Mouse (Mus musculus): Measurements from ENCODE around the gene Rb1.

Gene Rb1

GRCm38 (mm10) chr14:73301856-73302255 lies 23.8 kb downstream of the Rb1 start:
- CTCF ChIA-PET, result no interaction called here
- POLR2A ChIA-PET, result interaction anchor here in 1 of 4 experiments (0.6 to 1.8 kb wide), 2 partner anchors 87 to 159 kb away, joined by 4 read pairs; no protein-coding TSS in a partner anchor

- ChIA-PET POLR2A (no interaction called here), CTCF (interaction anchor here in 2 of 4 experiments (0.5 to 1.3 kb wide), 3 partner anchors 8 to 31 kb away, joined by 3 read pairs; no protein-coding TSS in a partner anchor)
Observed at GRCm38 (mm10) chr14:73295512-73295911, 30.1 kb downstream of the Rb1 start.

DNA sequence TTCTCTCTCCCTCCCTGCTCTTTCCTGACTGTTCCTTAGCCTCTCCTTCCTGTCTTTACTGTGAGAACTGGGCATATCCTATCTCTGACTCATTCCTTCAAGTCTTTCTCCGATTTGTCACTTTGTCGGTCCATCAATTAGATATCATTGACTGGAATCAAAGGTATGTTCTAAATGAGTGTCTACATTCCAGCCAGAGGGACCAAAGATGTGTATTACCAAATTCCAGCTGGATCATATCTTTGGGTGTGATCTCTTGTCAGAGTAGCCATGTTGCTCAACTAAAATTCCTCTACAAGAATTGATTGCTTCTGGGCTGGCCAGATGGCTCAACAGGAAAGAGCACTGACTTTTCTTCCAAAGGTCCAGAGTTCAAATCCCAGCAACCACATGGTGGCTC lies 32.0 kb downstream of the Rb1 start:
- ChIA-PET POLR2A (no interaction called here), CTCF (interaction anchor here in 2 of 4 experiments (0.7 to 0.9 kb wide), 2 partner anchors 10 to 187 kb away, joined by 3 to 5 read pairs; no protein-coding TSS in a partner anchor)

DNA sequence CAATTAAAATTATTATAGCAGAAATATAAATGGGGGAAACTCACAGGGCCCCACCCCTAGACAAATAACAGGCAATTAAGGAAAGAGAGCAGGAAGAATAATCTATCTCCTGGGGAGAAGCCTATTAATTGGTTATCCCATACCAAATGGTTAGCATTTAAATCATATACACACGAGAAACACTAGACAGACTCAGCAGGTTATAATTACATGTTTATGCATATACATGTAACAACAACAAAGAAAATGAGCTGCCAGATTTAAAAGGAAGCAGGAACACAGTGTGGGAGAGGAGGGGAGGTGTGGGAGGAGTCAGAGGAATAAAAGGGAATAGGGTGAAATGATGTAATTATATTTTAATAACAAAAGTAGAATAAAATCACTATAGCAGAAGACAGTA lies 33.2 kb downstream of the Rb1 start:
- ChIA-PET POLR2A (no interaction called here), CTCF (no interaction called here)

- POLR2A ChIA-PET, result no interaction called here
- CTCF ChIA-PET, result interaction anchor here in 1 of 4 experiments (1.9 kb wide), 1 partner anchor 13 kb away, joined by 6 read pairs; no protein-coding TSS in a partner anchor
Observed at GRCm38 (mm10) chr14:73289915-73290314, 35.7 kb downstream of the Rb1 start.

- ChIA-PET CTCF (interaction anchor here in 1 of 4 experiments (1.3 kb wide), 1 partner anchor 174 kb away, joined by 3 read pairs; no protein-coding TSS in a partner anchor), POLR2A (no interaction called here)
Observed at GRCm38 (mm10) chr14:73280996-73281395, 44.6 kb downstream of the Rb1 start.

DNA sequence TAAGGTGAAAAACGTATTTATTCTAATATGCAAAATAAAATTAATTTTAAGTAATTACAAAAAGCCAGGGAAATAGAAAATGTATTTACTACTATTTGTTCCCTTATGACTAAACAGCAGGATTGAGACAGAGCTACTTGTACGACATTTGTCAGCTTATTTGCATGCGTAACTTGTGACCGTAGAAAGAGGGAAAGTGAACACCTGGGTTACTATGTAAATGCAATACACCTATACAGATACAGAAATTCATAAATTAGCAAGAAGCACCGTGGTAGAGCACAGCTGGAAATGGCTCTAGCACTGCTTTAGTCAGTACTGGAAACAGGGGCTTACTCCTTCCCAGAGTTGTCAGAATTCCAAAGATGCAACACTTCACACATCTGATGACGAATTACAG lies 46.5 kb downstream of the Rb1 start:
- ChIA-PET POLR2A (interaction anchor here in 1 of 4 experiments (0.6 kb wide), 1 partner anchor 106 kb away, joined by 4 read pairs; no protein-coding TSS in a partner anchor), CTCF (no interaction called here)

DNA sequence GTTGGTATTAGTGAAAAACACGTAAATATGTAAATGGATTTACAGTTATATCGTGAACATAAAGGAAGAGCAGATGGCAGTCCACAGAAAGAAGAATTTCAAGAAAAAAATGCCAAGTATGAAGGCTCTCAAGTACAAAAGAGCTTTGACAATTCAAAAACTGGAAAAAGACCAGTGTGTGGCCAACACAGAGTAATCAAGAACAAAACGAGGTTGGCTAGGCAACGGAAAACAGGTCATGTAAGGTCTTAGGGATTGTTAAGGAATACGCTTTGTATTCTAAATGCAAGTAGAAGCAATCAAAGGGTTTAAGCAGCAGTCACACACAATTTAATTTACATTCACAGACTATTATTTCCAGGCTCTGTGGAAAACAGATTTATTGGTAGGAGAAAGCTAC lies 53.8 kb downstream of the Rb1 start:
- POLR2A ChIA-PET, result interaction anchor here in 1 of 4 experiments (0.6 to 1.0 kb wide), 2 partner anchors 14 to 219 kb away, joined by 3 read pairs; no protein-coding TSS in a partner anchor
- CTCF ChIA-PET, result interaction anchor here in 1 of 4 experiments (0.9 to 1.0 kb wide), 2 partner anchors 31 to 165 kb away, joined by 3 to 4 read pairs; no protein-coding TSS in a partner anchor

DNA sequence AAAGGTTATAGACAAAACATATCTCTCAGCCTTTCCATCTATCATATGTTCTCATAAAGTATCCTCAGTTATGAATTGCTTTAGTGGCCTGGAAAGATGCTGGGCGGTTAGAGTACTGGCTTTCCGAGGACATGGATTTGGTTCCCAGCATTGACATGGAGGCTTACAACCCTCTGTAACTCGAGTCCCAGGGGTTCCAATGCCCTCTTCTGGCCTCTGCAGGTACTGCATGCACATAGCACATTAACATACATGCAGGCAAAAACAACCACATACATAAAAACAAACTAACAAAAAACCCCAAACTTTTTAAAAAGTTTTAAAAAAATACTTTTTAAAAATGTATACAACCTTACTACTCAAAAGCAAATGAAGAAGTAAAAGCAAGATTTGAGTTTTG lies 59.5 kb downstream of the Rb1 start:
- CTCF ChIA-PET, result interaction anchor here in 2 of 4 experiments (0.6 to 1.4 kb wide), 2 partner anchors 160 kb away, joined by 3 to 5 read pairs; no protein-coding TSS in a partner anchor
- POLR2A ChIA-PET, result no interaction called here

DNA sequence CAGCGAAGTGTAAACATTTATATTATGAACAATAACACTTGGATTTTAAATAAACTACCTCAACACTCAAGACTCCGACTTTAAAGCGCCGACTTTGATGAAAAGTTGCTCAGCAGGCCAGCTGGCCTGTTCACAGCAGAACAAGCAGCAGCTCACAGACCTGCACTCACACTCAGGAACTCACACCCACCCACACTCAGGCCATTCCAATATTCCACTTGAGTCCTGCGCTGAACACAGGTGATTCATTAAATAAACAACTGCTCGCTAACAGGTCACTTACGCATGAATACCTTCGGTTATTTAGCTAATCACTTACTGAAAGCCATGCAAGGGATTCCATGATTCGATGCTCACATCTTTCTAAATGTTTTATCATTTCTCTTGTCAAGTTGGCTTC lies 63.4 kb downstream of the Rb1 start:
- POLR2A ChIA-PET, result no interaction called here

DNA sequence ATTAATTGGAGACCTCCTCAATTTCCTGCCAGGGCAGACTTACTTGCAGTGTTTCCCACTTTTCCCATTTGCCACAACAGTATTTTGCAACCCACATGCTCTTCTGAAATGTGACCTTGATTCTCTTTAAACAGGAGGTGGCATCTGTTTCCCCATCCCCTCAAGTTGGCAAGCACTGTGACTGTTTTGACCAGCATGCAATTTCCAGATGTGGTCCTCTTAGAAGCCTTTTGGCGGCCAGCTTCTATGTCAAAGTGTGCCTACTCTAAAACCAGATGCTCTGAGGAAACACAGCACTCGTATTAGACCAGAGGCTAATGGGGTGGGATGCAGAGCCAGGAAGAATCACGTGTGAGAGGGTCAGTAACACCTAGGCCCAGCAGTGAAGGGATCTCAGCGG lies 67.4 kb downstream of the Rb1 start:
- CTCF ChIA-PET, result no interaction called here
- POLR2A ChIA-PET, result no interaction called here

More for the DNA sequence above, 63.4 kb downstream of the Rb1 start:
- CTCF ChIA-PET, result no interaction called here

- ChIA-PET POLR2A (interaction anchor here in 1 of 4 experiments (0.9 kb wide), 1 partner anchor 19 kb away, joined by 3 read pairs; no protein-coding TSS in a partner anchor), CTCF (no interaction called here)
Observed at GRCm38 (mm10) chr14:73257348-73257747, 68.3 kb downstream of the Rb1 start.

GRCm38 (mm10) chr14:73255426-73255970 lies 70.1 kb downstream of the Rb1 start:
- POLR2A ChIA-PET, result interaction anchor here in 2 of 4 experiments (0.7 to 1.7 kb wide), 3 partner anchors 17 to 21 kb away, joined by 3 to 7 read pairs (median 4); partner anchors contain the start of gene Lpar6 (in 1 of the 2)
- CTCF ChIA-PET, result no interaction called here

- ChIA-PET CTCF (no interaction called here), POLR2A (interaction anchor here in 3 of 4 experiments (0.9 to 1.7 kb wide), 4 partner anchors 16 to 59 kb away, joined by 3 to 7 read pairs (median 4); partner anchors contain the start of gene Lpar6 (in 1 of the 3))
Observed at GRCm38 (mm10) chr14:73254412-73254811, 71.2 kb downstream of the Rb1 start.

GRCm38 (mm10) chr14:73253453-73254251 lies 72.0 kb downstream of the Rb1 start:
- CTCF ChIA-PET, result no interaction called here
- POLR2A ChIA-PET, result interaction anchor here in 2 of 4 experiments (1.0 to 1.7 kb wide), 2 partner anchors 15 to 21 kb away, joined by 3 to 4 read pairs; no protein-coding TSS in a partner anchor

GRCm38 (mm10) chr14:73252276-73252675 lies 73.3 kb downstream of the Rb1 start:
- ChIA-PET CTCF (no interaction called here), POLR2A (no interaction called here)

- POLR2A ChIA-PET, result no interaction called here
- CTCF ChIA-PET, result no interaction called here
Observed at GRCm38 (mm10) chr14:73250056-73250455, 75.6 kb downstream of the Rb1 start.

GRCm38 (mm10) chr14:73244061-73244597 lies 81.5 kb downstream of the Rb1 start:
- CTCF ChIA-PET, result no interaction called here
- POLR2A ChIA-PET, result interaction anchor here in 1 of 4 experiments (1.1 kb wide), 1 partner anchor 12 kb away, joined by 3 read pairs; no protein-coding TSS in a partner anchor

GRCm38 (mm10) chr14:73239857-73240256 lies 85.8 kb downstream of the Rb1 start:
- ChIA-PET CTCF (no interaction called here), POLR2A (interaction anchor here in 2 of 4 experiments (0.6 to 1.4 kb wide), 2 partner anchors 11 to 20 kb away, joined by 3 to 4 read pairs; no protein-coding TSS in a partner anchor)

- ChIA-PET CTCF (no interaction called here), POLR2A (no interaction called here)
Observed at GRCm38 (mm10) chr14:73239291-73239690, 86.3 kb downstream of the Rb1 start.
